Mouse (Mus musculus) neutrophil, adult 59 days (primary cell): ENCODE measurements around the gene Cyp2c54. TPM values are rescaled to one million over a fixed set of nuclear protein-coding genes. Genes with fewer than 3 reads are reported as not detected.

ENCODE experiments used
- total RNA-seq, 2 experiments: library from RNA; stranded (reverse); gene quantifications; 1 replicate in 1 of 2; 2 replicates in 1 of 2; pipeline ENCODE4 v1.2.4; 2023

The Cyp2c54 gene
- total RNA-seq, result not detected

DNA sequence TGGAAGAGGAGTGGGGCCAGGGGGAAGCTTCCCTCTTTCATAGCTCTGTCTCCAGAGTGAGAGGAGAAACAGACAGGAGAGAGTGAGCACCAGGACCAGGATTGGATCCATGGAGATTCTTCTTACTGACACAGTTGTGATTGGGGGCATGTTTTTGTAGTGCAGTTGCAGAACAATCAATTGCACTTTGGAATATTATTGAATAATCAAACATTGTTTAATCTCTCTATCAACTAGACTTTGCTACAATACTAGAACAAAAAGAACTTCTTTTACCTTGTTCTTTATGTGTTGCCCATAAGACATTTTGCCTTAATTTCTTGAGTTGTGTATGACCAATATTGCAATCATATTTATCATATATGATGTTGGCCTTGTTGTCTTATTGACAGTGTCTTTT is at the start of gene Cyp2c54:
Gene Cyp2c54 (minus strand): TSS at position 127 of the 400 bp plus-strand sequence.

GRCm38 (mm10) chr19:40089421-40089820 is 15.8 kb upstream of the Cyp2c54 start, which contains the start of gene Cyp2c50:
TSS of gene Cyp2c50 (plus strand) at chr19:40089688.

GRCm38 (mm10) chr19:39992140-39992539 is 81.5 kb downstream of the Cyp2c54 start, which contains the start of gene Cyp2c37:
TSS of gene Cyp2c37 (plus strand) at chr19:39992424.

Other genes starting within 250 kb of the Cyp2c54 start
- gene Cyp2c69, start 187.0 kb downstream of the Cyp2c54 start, total RNA-seq, result not detected
- gene Cyp2c37, start 81.4 kb downstream of the Cyp2c54 start, total RNA-seq, result not detected
- not detected for gene Cyp2c50, start 15.9 kb upstream of the Cyp2c54 start, total RNA-seq
- gene Cyp2c70, start 113.5 kb upstream of the Cyp2c54 start, total RNA-seq, result not detected
- gene Pdlim1, start 198.0 kb upstream of the Cyp2c54 start, total RNA-seq, result 10 to 100 TPM; 40.2 to 61.7 TPM